Mouse (Mus musculus) layer of hippocampus, adult 11-12 months (tissue): ENCODE measurements around the gene Oprm1.

Experiments
- DNase-seq: peaks from one replicate; pipeline ENCODE4 v3.0.0; 2022; ENCODE audit warnings: low spot score

Oprm1 gene

DNA sequence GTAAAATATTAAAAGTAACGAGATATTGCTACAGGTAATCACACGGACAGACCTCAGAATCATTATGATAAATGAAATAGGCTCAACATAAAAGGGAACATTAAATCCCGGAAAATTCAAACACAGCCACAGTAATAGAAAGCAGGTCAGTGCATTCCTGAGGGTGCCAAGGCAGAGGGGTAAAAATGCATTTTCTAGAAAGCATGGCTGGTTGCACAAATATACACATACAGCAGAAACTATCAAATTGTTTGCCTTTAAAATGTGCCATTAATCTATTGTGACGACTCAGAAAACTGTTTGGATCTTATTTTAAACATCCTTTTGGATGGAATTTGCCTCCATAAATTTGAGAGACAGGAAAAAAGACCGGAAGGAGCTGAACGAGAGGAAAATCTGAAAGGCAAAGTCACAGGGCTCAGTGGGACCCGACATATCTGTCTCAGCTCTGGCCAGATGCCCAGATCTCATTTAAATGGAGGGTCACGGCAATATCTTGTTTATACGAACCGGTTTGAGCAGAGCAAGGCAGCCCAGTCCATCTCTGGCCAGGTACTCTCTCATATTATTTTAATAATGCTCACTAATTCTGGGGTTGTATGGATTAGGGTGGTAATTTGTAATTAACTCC lies 289.1 kb downstream of the Oprm1 start:
- DNase-seq, result no peak

- no peak for DNase-seq
Measured at GRCm38 (mm10) chr10:7047919-7048291, 289.6 kb downstream of the Oprm1 start.

- DNase-seq, result no peak
Measured at GRCm38 (mm10) chr10:7049901-7050300, 291.6 kb downstream of the Oprm1 start.

DNA sequence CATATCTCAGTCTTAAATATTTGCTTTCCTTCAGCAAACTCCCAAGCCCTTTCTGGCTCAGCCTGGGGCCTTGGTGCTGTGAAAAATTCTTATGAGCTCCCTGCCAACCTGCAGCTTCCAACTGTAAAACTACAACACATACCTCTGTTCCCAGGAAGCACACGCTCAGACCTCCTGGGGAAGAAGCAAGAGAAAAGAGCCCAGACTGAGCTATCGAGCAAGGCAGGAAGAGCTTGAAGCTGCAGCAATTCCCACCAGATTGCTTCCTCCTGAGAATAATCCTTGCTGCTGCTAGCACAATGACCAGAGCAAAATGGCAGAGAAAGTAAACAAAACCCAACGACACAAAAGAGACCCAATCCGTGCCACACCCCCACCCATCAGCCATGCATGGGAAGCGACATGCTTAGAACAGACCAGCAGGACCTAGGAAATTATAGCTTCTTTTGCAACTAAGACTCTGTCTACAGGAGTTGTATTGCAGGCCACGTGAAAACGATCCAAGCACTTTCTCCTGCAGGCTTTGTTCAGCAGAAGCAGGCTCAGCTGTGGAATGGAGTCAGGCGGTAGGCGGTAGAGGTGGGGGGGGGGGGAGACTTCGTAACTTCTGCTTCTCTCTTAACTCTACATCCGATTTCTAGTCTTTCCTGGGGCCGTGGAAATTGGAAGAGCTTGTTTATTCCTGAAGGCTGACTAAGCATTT lies 294.2 kb downstream of the Oprm1 start, which contains the start of gene Ipcef1:
Gene Ipcef1, minus strand, starts transcription at position 164 of the 703 bp plus-strand sequence.
- DNase-seq, result peak; percentile 9

- DNase-seq, result no peak
Measured at GRCm38 (mm10) chr10:7054560-7055205, 296.4 kb downstream of the Oprm1 start.

GRCm38 (mm10) chr10:7057546-7057945 lies 299.2 kb downstream of the Oprm1 start:
- DNase-seq, result no peak

GRCm38 (mm10) chr10:7060326-7060725 lies 302.0 kb downstream of the Oprm1 start:
- no peak for DNase-seq

- no peak for DNase-seq
Measured at GRCm38 (mm10) chr10:7062993-7063392, 304.7 kb downstream of the Oprm1 start.

DNA sequence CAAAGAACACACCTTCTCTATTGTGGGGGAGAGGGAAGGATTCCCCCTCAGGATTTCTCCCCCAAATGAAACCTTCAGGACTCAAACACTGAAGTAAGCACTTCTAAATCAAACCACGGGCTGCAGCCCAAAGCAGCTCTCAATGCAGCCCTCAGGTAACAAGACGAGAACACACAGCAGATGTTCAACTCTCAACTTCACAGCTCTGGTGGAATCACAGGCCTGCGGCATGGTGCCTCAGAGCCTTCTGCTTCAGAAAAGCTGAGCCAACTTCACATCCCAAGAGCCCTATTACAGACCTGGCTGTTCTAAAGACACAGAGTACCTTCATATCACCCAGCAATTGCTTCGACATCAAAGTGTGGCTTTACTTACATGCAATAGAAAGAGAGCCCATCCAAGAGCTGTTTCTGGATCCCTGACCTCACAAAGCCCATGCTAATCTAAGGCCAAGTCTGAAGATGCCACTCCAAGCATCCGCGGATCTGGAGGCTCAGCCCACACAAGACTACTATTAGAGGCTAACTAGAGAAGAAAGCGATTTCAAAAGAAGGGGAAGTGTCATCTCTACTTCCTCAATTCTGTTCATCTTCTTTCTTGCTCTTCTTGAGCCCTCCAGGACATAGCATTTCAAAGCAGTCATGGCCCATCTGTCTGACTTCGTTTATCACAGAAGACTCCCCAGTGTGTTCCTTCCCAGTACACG lies 305.6 kb downstream of the Oprm1 start:
- DNase-seq, result peak; percentile 35

DNA sequence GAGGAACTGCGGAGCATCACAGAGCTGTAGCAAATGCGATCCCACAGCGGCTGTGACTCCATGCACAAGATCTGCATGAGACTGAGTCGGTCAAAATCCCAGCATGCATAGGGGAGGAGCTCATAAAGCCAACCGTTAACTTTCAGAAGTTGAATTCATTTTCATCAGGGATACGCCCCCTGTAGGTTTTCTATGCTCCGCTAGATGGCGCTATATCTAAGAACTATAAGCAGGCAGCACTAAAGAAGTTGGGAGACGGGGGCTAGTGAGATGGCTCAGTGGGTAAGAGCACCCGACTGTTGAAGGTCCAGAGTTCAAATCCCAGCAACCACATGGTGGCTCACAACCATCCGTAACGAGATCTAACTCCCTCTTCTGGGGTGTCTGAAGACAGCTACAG lies 310.3 kb downstream of the Oprm1 start:
- no peak for DNase-seq

GRCm38 (mm10) chr10:7069090-7069489 lies 310.8 kb downstream of the Oprm1 start:
- no peak for DNase-seq

GRCm38 (mm10) chr10:7070100-7070835 lies 312.0 kb downstream of the Oprm1 start:
- no peak for DNase-seq

GRCm38 (mm10) chr10:7070924-7071323 lies 312.6 kb downstream of the Oprm1 start:
- no peak for DNase-seq

- no peak for DNase-seq
Measured at GRCm38 (mm10) chr10:7074231-7074630, 315.9 kb downstream of the Oprm1 start.

GRCm38 (mm10) chr10:7075661-7076060 lies 317.4 kb downstream of the Oprm1 start:
- no peak for DNase-seq

GRCm38 (mm10) chr10:7076201-7076600 lies 317.9 kb downstream of the Oprm1 start:
- peak; percentile 82 for DNase-seq

- no peak for DNase-seq
Measured at GRCm38 (mm10) chr10:7076662-7077211, 318.4 kb downstream of the Oprm1 start.

GRCm38 (mm10) chr10:7077389-7077808 lies 319.1 kb downstream of the Oprm1 start:
- DNase-seq, result no peak

DNA sequence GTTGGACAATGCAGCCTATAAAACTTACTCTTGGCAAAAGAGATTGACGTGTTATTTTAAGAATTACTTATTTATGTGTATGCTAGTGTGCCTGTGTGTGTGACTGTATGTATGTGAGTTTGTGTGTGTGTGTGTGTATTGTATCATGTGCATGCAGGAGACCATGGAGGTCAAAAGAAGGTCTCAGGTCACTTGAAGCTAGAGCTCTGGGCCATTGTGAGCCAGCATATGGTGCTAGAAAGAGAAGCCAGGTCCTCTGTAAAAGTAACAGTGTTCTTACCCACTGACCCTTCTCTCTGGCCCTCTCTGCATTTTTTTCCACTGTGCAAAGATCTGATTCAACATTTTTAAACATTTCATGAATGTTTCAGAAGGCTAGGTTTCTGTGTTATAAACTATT lies 319.7 kb downstream of the Oprm1 start:
- DNase-seq, result no peak
